Mouse (Mus musculus): ENCODE data around the gene Rps6kb2.

- no peak for TF ChIP-seq CTCF (IDR thresholded peaks at IDR 0.05; ENCODE audit: borderline replicate concordance, insufficient read depth, low read depth, low read length)
- no peak for TF ChIP-seq POLR2A (IDR thresholded peaks at IDR 0.05; ENCODE audit: borderline replicate concordance, insufficient read depth, low read length)
Observed at GRCm38 (mm10) chr19:4126759-4127495, 36.2 kb downstream of the Rps6kb2 start.

All from cerebellum, adult 2 months (tissue).